Mouse (Mus musculus) stomach, postnatal 0 days (tissue): ENCODE measurements at regions not wholly inside any gene's neighbourhood (a gene's known extent, or its start where the extent isn't known, plus 50 kb on each side); places are given as distances from the start of the nearest gene placed in this dataset.
A peak's percentile ranks its signal among the peaks of the same experiment; 100 is the strongest.

Source experiments
- ATAC-seq: fragments of 200-750 bp; cut with Nextera tagmentation; 2 replicates; pipeline ENCODE4 v1.8.0; 2017; ENCODE audit not compliant: low FRiP score, low TSS enrichment
- DNase-seq: peaks from one replicate; pipeline ENCODE4 v3.0.0-alpha.2; 2016; ENCODE audit warnings: low spot score
- H3K27ac ChIP-seq: fragments of 300-500 bp; sonication (generic); replicated peaks from 2 replicates; pipeline ENCODE4 v1.5.1; 2014; ENCODE audit warnings: mild to moderate bottlenecking, control low read depth
- H3K27me3 ChIP-seq: fragments of 300-500 bp; sonication (generic); 2 replicates; pipeline ENCODE4 v1.6.1; 2014; ENCODE audit warnings: low read length; ENCODE audit not compliant: control insufficient read depth, insufficient read depth
- H3K36me3 ChIP-seq: fragments of 300-500 bp; sonication (generic); 2 replicates; pipeline ENCODE4 v1.6.1; 2014; ENCODE audit warnings: low read length, mixed read lengths; ENCODE audit not compliant: control insufficient read depth, insufficient read depth
- H3K4me1 ChIP-seq: fragments of 300-500 bp; sonication (generic); replicated peaks from 2 replicates; pipeline ENCODE4 v1.6.1; 2014; ENCODE audit warnings: antibody characterized with exemption; ENCODE audit not compliant: control insufficient read depth, insufficient read depth
- H3K4me2 ChIP-seq: fragments of 300-500 bp; sonication (generic); replicated peaks from 2 replicates; pipeline ENCODE4 v1.6.1; 2014; ENCODE audit warnings: low read depth, mild to moderate bottlenecking, control low read depth, moderate library complexity
- H3K4me3 ChIP-seq: fragments of 300-500 bp; sonication (generic); 2 replicates; pipeline ENCODE4 v1.5.1; 2014; ENCODE audit warnings: low read depth, low read length, control low read depth
- H3K9ac ChIP-seq: fragments of 300-500 bp; sonication (generic); 2 replicates; pipeline ENCODE4 v1.6.1; 2014; ENCODE audit warnings: mild to moderate bottlenecking, low read length, control low read depth, mixed read lengths
- H3K9me3 ChIP-seq: fragments of 300-500 bp; sonication (generic); 2 replicates; pipeline ENCODE4 v1.6.1; 2016; ENCODE audit warnings: low read length; ENCODE audit not compliant: control insufficient read depth
- CTCF ChIP-seq: IDR thresholded peaks from 2 replicates; pipeline ENCODE4 v1.5.1; 2016; ENCODE audit warnings: antibody characterized with exemption, low read depth, mild to moderate bottlenecking, moderate library complexity
- EP300 ChIP-seq: optimal IDR thresholded peaks from 2 replicates; pipeline ENCODE3; 2016; ENCODE audit warnings: antibody characterized with exemption
- WGBS: fragments of 180-500 bp; shearing (Covaris S2); extraction: QIAGEN DNeasy Blood & Tissue Kit; methylation state at CpG from one replicate; pipeline ENCODE4 v1.1.7; 2014; 5-methylcytosine and 5-hydroxymethylcytosine counted together

GRCm38 (mm10) chr13:111890792-111891191, 82.0 kb upstream of the Map3k1 start:
- Histone ChIP-seq H3K9me3 (no peaks in the 10 kb centered on the region), H3K27ac (no peak overlapping the region), H3K36me3 (no peaks in the 10 kb centered on the region), H3K9ac (no peak overlapping the region), H3K27me3 (no peaks in the 10 kb centered on the region), H3K4me1 (0 out of 2 replicates have a peak, but pooled peaks cover 4% of the 10 kb centered on the region), H3K4me2 (no peak overlapping the region), H3K4me3 (no peak overlapping the region)
- peak; percentile 59; the same call in 1 of the 2 replicates for ATAC-seq
- 39% methylated on average over 3 of the region's 3 CpGs for WGBS
- TF ChIP-seq EP300, result no peak
- TF ChIP-seq CTCF, result no peak
- DNase-seq, result no peak

DNA sequence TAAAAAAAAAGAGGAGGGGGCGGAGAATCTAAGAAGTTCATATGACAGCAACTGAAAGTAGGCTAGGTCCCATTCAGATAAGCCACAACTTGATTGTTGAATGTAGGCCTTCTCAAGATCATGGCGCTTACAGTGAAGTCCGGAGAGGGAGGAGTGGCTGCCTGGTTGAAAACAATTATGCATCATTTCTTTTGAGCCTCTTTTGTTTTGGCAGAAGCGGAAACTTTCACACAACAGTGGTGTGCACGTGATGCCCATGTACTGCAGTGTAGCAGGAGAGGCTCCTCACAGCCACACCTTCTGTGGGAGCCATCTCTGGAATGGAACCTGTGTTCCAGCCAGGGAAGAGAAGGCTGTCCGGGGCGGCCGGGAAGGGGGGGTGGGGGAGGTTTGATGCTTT, 83.3 kb upstream of the Map3k1 start:
- no peak overlapping the region for H3K4me3 ChIP-seq
- TF ChIP-seq CTCF (no peak), EP300 (no peak)
- 0 out of 2 replicates have a peak, but pooled peaks cover 4% of the 10 kb centered on the region for H3K4me1 ChIP-seq
- ATAC-seq, result no peak
- H3K36me3 ChIP-seq, result no peaks in the 10 kb centered on the region
- H3K4me2 ChIP-seq, result no peak overlapping the region
- no peak overlapping the region for H3K27ac ChIP-seq
- no peaks in the 10 kb centered on the region for H3K9me3 ChIP-seq
- no peak for DNase-seq
- no peak overlapping the region for H3K9ac ChIP-seq
- no peaks in the 10 kb centered on the region for H3K27me3 ChIP-seq
- 91% methylated on average over 8 of the region's 8 CpGs for WGBS

DNA sequence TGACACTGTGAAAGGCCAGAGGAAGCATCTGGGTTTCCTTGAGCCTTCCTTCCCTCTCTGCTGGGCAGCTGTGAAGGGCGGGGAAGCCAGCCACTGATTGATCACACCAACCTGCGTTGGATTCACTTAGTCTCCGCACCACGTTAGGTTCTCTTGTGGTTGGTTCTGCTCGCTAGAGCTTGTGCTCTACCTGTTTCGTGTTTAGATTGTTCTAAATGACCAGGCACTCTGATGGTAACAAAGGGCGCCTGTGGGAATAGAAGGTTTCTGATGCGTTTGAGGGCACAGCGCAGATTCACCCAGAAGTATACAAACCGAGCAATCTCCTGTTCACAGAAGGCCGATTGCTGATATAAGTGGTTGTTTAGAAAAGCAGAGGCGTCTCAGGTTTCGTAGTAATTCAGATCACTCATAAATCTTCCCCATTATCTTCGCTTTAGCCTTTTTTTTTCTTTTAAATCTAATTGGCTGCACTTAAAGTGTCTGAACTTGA, 84.5 kb upstream of the Map3k1 start:
- 33% methylated on average over 14 of the region's 14 CpGs for WGBS
- Histone ChIP-seq H3K27ac (no peak overlapping the region), H3K9me3 (no peaks in the 10 kb centered on the region), H3K4me1 (0 out of 2 replicates have a peak, but pooled peaks cover 4% of the 10 kb centered on the region), H3K27me3 (no peaks in the 10 kb centered on the region), H3K4me3 (no peak overlapping the region), H3K9ac (no peak overlapping the region), H3K36me3 (no peaks in the 10 kb centered on the region), H3K4me2 (no peak overlapping the region)
- TF ChIP-seq EP300 (no peak), CTCF (no peak)
- ATAC-seq (no peak), DNase-seq (no peak)

DNA sequence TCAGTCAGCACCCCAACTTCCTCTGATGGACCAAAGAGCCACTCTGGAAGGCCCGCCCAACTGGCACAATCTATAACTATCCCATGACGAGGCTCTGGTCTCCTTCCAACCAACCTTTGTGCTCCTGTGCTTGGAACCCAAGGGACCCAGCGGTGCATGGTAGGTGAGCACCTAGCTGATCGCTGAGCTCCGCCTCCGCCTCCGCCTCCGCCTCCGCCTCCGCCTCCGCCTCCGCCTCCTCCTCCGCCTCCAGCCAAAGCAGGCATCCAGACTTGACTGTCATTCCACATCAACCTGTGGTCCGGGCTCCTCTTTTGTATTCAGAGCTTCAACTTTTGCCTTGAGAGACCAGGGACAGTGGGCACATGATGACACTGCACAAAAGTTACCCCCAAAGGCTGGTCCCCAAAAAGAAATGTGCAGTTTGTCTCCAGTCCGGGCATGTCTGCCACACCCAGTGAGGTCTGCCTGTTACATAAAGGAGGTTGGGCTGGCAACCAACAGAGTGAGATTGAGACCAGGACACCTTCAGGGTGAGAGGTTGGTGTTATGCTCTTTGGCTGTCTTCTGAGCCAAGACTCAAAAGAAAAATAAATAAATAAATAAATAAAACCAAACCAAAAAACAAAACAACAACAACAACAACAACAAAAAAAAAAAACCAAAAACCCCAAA, 86.1 kb upstream of the Map3k1 start:
- H3K4me3 ChIP-seq, result no peak overlapping the region
- DNase-seq (peak; percentile 70), ATAC-seq (peak; percentile 77)
- WGBS, result 43% methylated on average over 15 of the region's 15 CpGs
- H3K27ac ChIP-seq, result no peak overlapping the region
- H3K27me3 ChIP-seq, result no peaks in the 10 kb centered on the region
- TF ChIP-seq EP300, result no peak
- TF ChIP-seq CTCF, result no peak
- H3K9me3 ChIP-seq, result no peaks in the 10 kb centered on the region
- no peaks in the 10 kb centered on the region for H3K36me3 ChIP-seq
- H3K9ac ChIP-seq, result no peak overlapping the region
- H3K4me1 ChIP-seq, result 0 out of 2 replicates have a peak, but pooled peaks cover 4% of the 10 kb centered on the region
- H3K4me2 ChIP-seq, result peak overlapping the region; percentile 27; the same call in 1 of the 2 replicates

DNA sequence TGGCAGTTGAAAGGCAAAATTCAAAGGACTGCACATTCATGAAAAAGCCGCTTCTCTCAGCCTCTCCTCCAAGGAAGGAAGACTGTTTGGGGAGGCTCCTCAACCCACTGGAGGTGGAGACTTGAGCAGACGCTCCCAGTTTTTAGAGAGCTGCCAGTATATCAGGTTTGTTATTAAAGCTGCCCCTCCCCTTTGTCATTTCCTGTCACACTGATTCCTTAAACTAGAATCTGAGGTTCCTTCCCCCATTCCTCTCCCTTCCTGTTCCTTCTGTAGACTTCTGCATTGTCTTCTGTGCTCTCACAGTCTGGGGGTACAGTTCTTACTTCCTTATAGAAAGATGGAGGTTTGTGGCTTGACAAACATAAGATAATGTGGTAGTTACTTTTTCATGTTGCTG, 87.5 kb upstream of the Map3k1 start:
- ATAC-seq (no peak), DNase-seq (no peak)
- Histone ChIP-seq H3K27ac (no peak overlapping the region), H3K9ac (no peak overlapping the region), H3K4me1 (0 out of 2 replicates have a peak, but pooled peaks cover 4% of the 10 kb centered on the region), H3K27me3 (no peaks in the 10 kb centered on the region), H3K36me3 (no peaks in the 10 kb centered on the region), H3K4me2 (no peak overlapping the region), H3K4me3 (no peak overlapping the region), H3K9me3 (no peaks in the 10 kb centered on the region)
- WGBS, result 15% methylated on average over 2 of the region's 2 CpGs
- TF ChIP-seq CTCF (no peak), EP300 (no peak)

GRCm38 (mm10) chr13:111903361-111903760, 94.6 kb upstream of the Map3k1 start:
- H3K36me3 ChIP-seq, result no peaks in the 10 kb centered on the region
- H3K4me2 ChIP-seq, result no peak overlapping the region
- no peak for DNase-seq
- no peak overlapping the region for H3K9ac ChIP-seq
- H3K27me3 ChIP-seq, result no peaks in the 10 kb centered on the region
- H3K4me3 ChIP-seq, result no peak overlapping the region
- 65% methylated on average over 2 of the region's 2 CpGs for WGBS
- H3K4me1 ChIP-seq, result peaks cover 8% of the 10 kb centered on the region
- ATAC-seq, result no peak
- H3K9me3 ChIP-seq, result no peaks in the 10 kb centered on the region
- TF ChIP-seq EP300 (no peak), CTCF (no peak)
- no peak overlapping the region for H3K27ac ChIP-seq
